Mouse (Mus musculus) midbrain, embryonic 13.5 days (tissue): ENCODE measurements around the gene Wnk1. TPM values are rescaled to one million over a fixed set of nuclear protein-coding genes. Genes with fewer than 3 reads are reported as not detected.
A peak's percentile ranks its signal among the peaks of the same experiment; 100 is the strongest.

Experiments used
- ATAC-seq: fragments of 200-750 bp; cut with Nextera tagmentation; 2 replicates; pipeline ENCODE4 v1.8.0; 2017; ENCODE audit warnings: mild to moderate bottlenecking, moderate TSS enrichment, moderate library complexity
- H3K27ac ChIP-seq: fragments of 300-500 bp; sonication (generic); 2 replicates; pipeline ENCODE4 v1.5.1; 2015; ENCODE audit warnings: inconsistent platforms, mild to moderate bottlenecking, moderate library complexity
- H3K27me3 ChIP-seq: fragments of 300-500 bp; sonication (generic); 2 replicates; pipeline ENCODE4 v1.6.1; 2015; ENCODE audit warnings: mild to moderate bottlenecking, inconsistent platforms
- H3K36me3 ChIP-seq: fragments of 300-500 bp; sonication (generic); 2 replicates; pipeline ENCODE4 v1.6.1; 2015; ENCODE audit warnings: mild to moderate bottlenecking, inconsistent platforms
- H3K4me1 ChIP-seq: fragments of 300-500 bp; sonication (generic); replicated peaks from 2 replicates; pipeline ENCODE4 v1.6.1; 2015; ENCODE audit warnings: inconsistent platforms
- H3K4me2 ChIP-seq: fragments of 300-500 bp; sonication (generic); replicated peaks from 2 replicates; pipeline ENCODE4 v1.6.1; 2015; ENCODE audit warnings: moderate library complexity, mild to moderate bottlenecking, inconsistent platforms
- H3K4me3 ChIP-seq: fragments of 300-500 bp; sonication (generic); replicated peaks from 2 replicates; pipeline ENCODE4 v1.5.1; 2015; ENCODE audit warnings: mild to moderate bottlenecking, inconsistent platforms
- H3K9ac ChIP-seq: fragments of 300-500 bp; sonication (generic); replicated peaks from 2 replicates; pipeline ENCODE4 v1.6.1; 2015; ENCODE audit warnings: mild to moderate bottlenecking, inconsistent platforms
- H3K9me3 ChIP-seq: fragments of 300-500 bp; sonication (generic); 2 replicates; pipeline ENCODE4 v1.6.1; 2016; ENCODE audit warnings: mild to moderate bottlenecking, inconsistent platforms
- WGBS: fragments of 180-500 bp; shearing (Covaris S2); methylation state at CpG from one replicate; pipeline ENCODE4 v1.1.7; 2015; 5-methylcytosine and 5-hydroxymethylcytosine counted together
- polyA plus RNA-seq: library from polyadenylated mRNA; unstranded; fragments of >200 nt; fragmentation: Nextera tagmentation; extraction: Ambion mirVana; gene quantifications from 2 replicates; pipeline ENCODE4 v1.2.1, GENCODE M21; 2015

Wnk1 gene
- polyA plus RNA-seq, 1 experiment from 2014 or later: 57.9 TPM

- peak overlapping the region; percentile 94 for H3K4me3 ChIP-seq
- H3K9me3 ChIP-seq: no peaks in the 10 kb centered on the region
- no peaks in the 10 kb centered on the region; the same call in 1 of the 2 replicates for H3K27me3 ChIP-seq
- peak overlapping the region; percentile 77 for H3K4me2 ChIP-seq
- H3K4me1 ChIP-seq: peaks cover 23% of the 10 kb centered on the region
- ATAC-seq: no peak
- no peaks in the 10 kb centered on the region for H3K36me3 ChIP-seq
- H3K9ac ChIP-seq: peak overlapping the region; percentile 33; the same call in 1 of the 2 replicates
- peak overlapping the region; percentile 68 for H3K27ac ChIP-seq
- under 1% methylated on average over 9 of the region's 9 CpGs for WGBS
Observed at GRCm38 (mm10) chr6:120039256-120039563, 738 bp upstream of the Wnk1 start.

GRCm38 (mm10) chr6:120037636-120038365 lies 671 bp downstream of the Wnk1 start:
- peaks cover 31% of the 10 kb centered on the region for H3K4me1 ChIP-seq
- H3K27ac ChIP-seq: peak overlapping the region; percentile 98
- WGBS: under 1% methylated on average over 72 of the region's 85 CpGs
- peak overlapping the region; percentile 94 for H3K4me3 ChIP-seq
- ATAC-seq: peak; percentile 43
- H3K9me3 ChIP-seq: no peaks in the 10 kb centered on the region
- H3K27me3 ChIP-seq: no peaks in the 10 kb centered on the region; the same call in 1 of the 2 replicates
- peak overlapping the region; percentile 92 for H3K9ac ChIP-seq
- H3K36me3 ChIP-seq: no peaks in the 10 kb centered on the region
- peak overlapping the region; percentile 88 for H3K4me2 ChIP-seq

GRCm38 (mm10) chr6:120037004-120037635 lies 1.4 kb downstream of the Wnk1 start:
- Histone ChIP-seq H3K27me3 (no peaks in the 10 kb centered on the region; the same call in 1 of the 2 replicates), H3K36me3 (no peaks in the 10 kb centered on the region), H3K4me2 (peak overlapping the region; percentile 88), H3K4me1 (peaks cover 34% of the 10 kb centered on the region), H3K9me3 (no peaks in the 10 kb centered on the region), H3K4me3 (peak overlapping the region; percentile 94), H3K9ac (peak overlapping the region; percentile 92), H3K27ac (peak overlapping the region; percentile 98)
- WGBS: 0% methylated on average over 51 of the region's 51 CpGs
- ATAC-seq: 0 out of 2 replicates have a peak, but pooled peaks have one; percentile 2

GRCm38 (mm10) chr6:120024577-120024976 lies 13.9 kb downstream of the Wnk1 start:
- H3K4me1 ChIP-seq: no peaks in the 10 kb centered on the region
- no peak overlapping the region for H3K9ac ChIP-seq
- H3K4me2 ChIP-seq: no peak overlapping the region
- H3K9me3 ChIP-seq: no peaks in the 10 kb centered on the region
- H3K27me3 ChIP-seq: no peaks in the 10 kb centered on the region
- no peak overlapping the region for H3K4me3 ChIP-seq
- ATAC-seq: no peak
- H3K36me3 ChIP-seq: peaks cover 11% of the 10 kb centered on the region
- H3K27ac ChIP-seq: no peak overlapping the region

- Histone ChIP-seq H3K4me3 (no peak overlapping the region), H3K36me3 (peaks cover 7% of the 10 kb centered on the region), H3K4me2 (no peak overlapping the region), H3K9me3 (no peaks in the 10 kb centered on the region), H3K4me1 (no peaks in the 10 kb centered on the region), H3K27ac (no peak overlapping the region), H3K27me3 (no peaks in the 10 kb centered on the region), H3K9ac (no peak overlapping the region)
- ATAC-seq: no peak
- 92% methylated on average over 1 of the region's 1 CpGs for WGBS
Observed at GRCm38 (mm10) chr6:120023746-120024145, 14.7 kb downstream of the Wnk1 start.

- no peak overlapping the region for H3K9ac ChIP-seq
- H3K4me3 ChIP-seq: no peak overlapping the region
- no peak overlapping the region for H3K4me2 ChIP-seq
- H3K4me1 ChIP-seq: no peaks in the 10 kb centered on the region
- H3K36me3 ChIP-seq: peaks cover 5% of the 10 kb centered on the region
- H3K27me3 ChIP-seq: no peaks in the 10 kb centered on the region
- H3K9me3 ChIP-seq: no peaks in the 10 kb centered on the region
- WGBS: 94% methylated on average over 3 of the region's 3 CpGs
- no peak for ATAC-seq
- no peak overlapping the region for H3K27ac ChIP-seq
Observed at GRCm38 (mm10) chr6:120022042-120022441, 16.4 kb downstream of the Wnk1 start.

GRCm38 (mm10) chr6:120019697-120020096 lies 18.8 kb downstream of the Wnk1 start:
- Histone ChIP-seq H3K4me2 (no peak overlapping the region), H3K4me1 (no peaks in the 10 kb centered on the region), H3K4me3 (no peak overlapping the region), H3K9ac (no peak overlapping the region), H3K27ac (no peak overlapping the region), H3K27me3 (no peaks in the 10 kb centered on the region), H3K36me3 (no peaks in the 10 kb centered on the region), H3K9me3 (no peaks in the 10 kb centered on the region)
- ATAC-seq: no peak
- WGBS: 96% methylated on average over 2 of the region's 2 CpGs

GRCm38 (mm10) chr6:120013125-120013524 lies 25.3 kb downstream of the Wnk1 start:
- Histone ChIP-seq H3K4me1 (no peaks in the 10 kb centered on the region), H3K27ac (no peak overlapping the region), H3K4me2 (no peak overlapping the region), H3K27me3 (no peaks in the 10 kb centered on the region), H3K36me3 (no peaks in the 10 kb centered on the region), H3K9ac (no peak overlapping the region), H3K9me3 (no peaks in the 10 kb centered on the region), H3K4me3 (no peak overlapping the region)
- 92% methylated on average over 1 of the region's 1 CpGs for WGBS
- ATAC-seq: no peak

- no peaks in the 10 kb centered on the region for H3K36me3 ChIP-seq
- H3K4me3 ChIP-seq: no peak overlapping the region
- no peaks in the 10 kb centered on the region for H3K27me3 ChIP-seq
- no peak overlapping the region for H3K9ac ChIP-seq
- 88% methylated on average over 1 of the region's 1 CpGs for WGBS
- no peaks in the 10 kb centered on the region for H3K4me1 ChIP-seq
- H3K27ac ChIP-seq: no peak overlapping the region
- H3K9me3 ChIP-seq: no peaks in the 10 kb centered on the region
- no peak overlapping the region for H3K4me2 ChIP-seq
- no peak for ATAC-seq
Observed at GRCm38 (mm10) chr6:120011440-120011839, 27.0 kb downstream of the Wnk1 start.

GRCm38 (mm10) chr6:120011001-120011400 lies 27.5 kb downstream of the Wnk1 start:
- ATAC-seq: no peak
- no peaks in the 10 kb centered on the region for H3K9me3 ChIP-seq
- 93% methylated on average over 1 of the region's 1 CpGs for WGBS

GRCm38 (mm10) chr6:120010535-120010934 lies 27.9 kb downstream of the Wnk1 start:
- H3K36me3 ChIP-seq: no peaks in the 10 kb centered on the region
- no peak overlapping the region for H3K4me3 ChIP-seq
- H3K4me2 ChIP-seq: no peak overlapping the region
- no peaks in the 10 kb centered on the region for H3K9me3 ChIP-seq
- H3K27me3 ChIP-seq: no peaks in the 10 kb centered on the region
- no peak overlapping the region for H3K27ac ChIP-seq
- H3K4me1 ChIP-seq: no peaks in the 10 kb centered on the region
- H3K9ac ChIP-seq: no peak overlapping the region
- ATAC-seq: no peak

More at GRCm38 (mm10) chr6:120011001-120011400, 27.5 kb downstream of the Wnk1 start:
- Histone ChIP-seq H3K27ac (no peak overlapping the region), H3K4me3 (no peak overlapping the region), H3K36me3 (no peaks in the 10 kb centered on the region), H3K27me3 (no peaks in the 10 kb centered on the region), H3K9ac (no peak overlapping the region), H3K4me1 (no peaks in the 10 kb centered on the region), H3K4me2 (no peak overlapping the region)

- ATAC-seq: no peak
- Histone ChIP-seq H3K36me3 (0 out of 2 replicates have a peak, but pooled peaks cover 7% of the 10 kb centered on the region), H3K9ac (no peak overlapping the region), H3K27me3 (no peaks in the 10 kb centered on the region), H3K4me2 (no peak overlapping the region), H3K9me3 (no peaks in the 10 kb centered on the region), H3K4me1 (no peaks in the 10 kb centered on the region), H3K27ac (no peak overlapping the region), H3K4me3 (no peak overlapping the region)
Observed at GRCm38 (mm10) chr6:120001718-120002117, 36.8 kb downstream of the Wnk1 start.
